Mouse (Mus musculus): Measurements from ENCODE around the gene Pds5b.
"Not testable (repeated sequence)": the region's sequence is repeated elsewhere in the genome, so short reads cannot be mapped to it uniquely, and the experiment has no call there.

The Pds5b gene

DNA sequence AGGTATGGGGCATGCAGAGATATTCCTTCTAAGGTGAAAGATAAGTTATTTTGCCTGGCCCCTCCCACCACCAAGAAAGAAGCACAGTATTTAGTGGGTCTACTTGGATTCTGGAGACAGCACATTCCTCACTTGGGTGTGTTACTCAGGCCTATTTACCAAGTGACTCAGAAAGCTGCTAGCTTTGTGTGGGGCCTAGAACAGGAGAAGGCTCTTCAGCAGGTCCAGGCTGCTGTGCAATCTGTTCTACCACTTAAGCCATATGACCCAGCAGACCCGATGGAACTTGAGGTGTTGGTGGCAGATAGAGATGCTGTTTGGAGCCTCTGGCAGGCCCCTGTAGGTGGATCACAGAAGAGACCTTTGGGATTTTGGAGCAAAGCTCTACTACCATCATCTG lies 33.1 kb downstream of the Pds5b start:
- DNase-seq: not testable (repeated sequence)

DNA sequence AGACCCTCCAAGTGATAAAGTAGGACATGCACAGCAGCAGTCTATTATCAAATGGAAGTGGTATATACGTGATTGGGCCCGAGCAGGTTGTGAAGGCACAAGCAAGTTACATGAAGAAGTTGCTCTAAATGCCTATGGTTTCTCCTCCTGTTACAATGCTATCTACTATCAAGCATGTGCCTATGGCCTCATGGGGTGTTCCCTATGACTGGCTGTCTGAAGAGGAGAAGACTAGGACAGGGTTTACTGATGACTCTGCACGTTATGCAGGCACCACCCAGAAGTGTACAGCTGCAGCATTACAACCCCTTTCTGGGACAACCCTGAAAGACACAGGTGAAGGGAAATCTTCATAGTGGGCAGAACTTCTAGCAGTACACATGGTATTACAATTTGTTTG lies 33.6 kb downstream of the Pds5b start:
- not testable (repeated sequence) for DNase-seq

DNA sequence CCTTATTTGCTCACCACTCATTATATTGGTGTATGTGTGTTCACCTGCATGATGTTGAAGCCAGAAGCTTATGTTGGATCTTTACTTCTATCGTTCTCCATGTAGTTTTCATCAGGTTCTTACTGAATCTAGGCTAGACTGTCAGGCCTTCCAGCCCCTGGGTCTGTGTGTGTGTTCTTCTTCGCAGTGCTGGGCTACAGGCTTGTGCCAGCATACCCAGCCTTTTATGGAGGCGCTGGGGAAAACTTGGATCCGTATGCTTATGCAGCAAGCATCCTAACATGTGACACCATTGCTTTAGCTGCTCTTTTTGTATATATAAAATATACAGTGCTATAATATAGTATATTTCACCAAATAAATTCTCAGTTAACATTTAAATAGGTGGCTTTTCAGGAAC lies 38.0 kb downstream of the Pds5b start:
- no peak for DNase-seq

DNA sequence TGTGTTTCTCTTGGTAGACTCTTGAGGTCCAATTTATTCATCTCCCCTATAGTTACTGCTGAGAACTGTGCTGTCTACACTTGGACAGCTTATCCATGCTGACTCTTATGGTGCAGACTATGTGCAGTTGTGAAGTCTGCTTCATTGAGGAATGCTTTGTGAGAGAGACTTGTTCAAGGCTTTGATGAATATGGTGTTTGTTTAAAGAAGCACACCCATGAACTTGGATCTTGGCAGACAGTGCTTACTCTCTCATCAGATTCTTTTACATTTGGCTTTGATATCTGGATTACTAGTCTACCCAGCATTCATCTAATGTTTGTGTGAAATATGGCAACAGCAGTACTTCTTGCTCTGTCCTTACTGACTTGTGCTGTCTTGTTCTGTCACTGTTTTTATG lies 39.9 kb downstream of the Pds5b start:
- DNase-seq: no peak

DNA sequence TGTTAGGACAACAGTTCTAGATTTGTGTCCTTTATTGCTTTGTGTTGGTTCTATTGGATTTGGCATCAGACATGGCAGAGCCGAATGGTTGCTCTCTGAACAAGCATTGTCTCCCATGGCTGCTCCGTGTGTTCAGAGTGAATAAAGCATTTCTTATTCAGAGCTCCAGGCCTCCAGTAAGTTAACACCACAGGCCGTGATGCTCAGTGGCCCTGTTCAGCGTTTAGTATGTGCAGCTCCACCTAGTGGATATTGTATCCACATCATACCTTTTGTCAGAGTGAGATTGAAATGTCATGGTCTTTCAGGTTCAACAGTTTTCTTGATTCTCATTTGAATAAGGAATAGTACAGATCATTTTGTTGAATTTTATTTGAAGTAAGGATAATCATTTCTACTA lies 44.2 kb downstream of the Pds5b start:
- DNase-seq: no peak

DNA sequence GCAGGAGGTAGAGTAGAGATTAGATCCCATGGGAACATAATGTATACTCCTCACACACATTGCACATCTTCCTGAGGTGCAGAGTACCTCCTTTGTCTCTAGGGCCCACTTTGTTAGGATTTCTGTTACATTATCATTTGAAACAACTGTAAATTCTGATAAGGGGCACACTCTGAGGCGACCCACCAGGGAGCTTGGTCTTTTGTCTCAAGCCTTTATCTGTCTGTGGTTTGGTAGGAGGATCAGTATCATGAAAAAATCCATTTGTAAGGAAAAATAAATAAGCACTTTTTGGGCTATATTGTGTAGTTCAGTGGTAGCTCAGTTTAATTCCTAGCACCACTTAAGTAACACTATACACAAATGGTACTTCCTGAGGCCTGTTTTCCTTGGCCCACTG lies 51.1 kb downstream of the Pds5b start:
- DNase-seq: no peak

DNA sequence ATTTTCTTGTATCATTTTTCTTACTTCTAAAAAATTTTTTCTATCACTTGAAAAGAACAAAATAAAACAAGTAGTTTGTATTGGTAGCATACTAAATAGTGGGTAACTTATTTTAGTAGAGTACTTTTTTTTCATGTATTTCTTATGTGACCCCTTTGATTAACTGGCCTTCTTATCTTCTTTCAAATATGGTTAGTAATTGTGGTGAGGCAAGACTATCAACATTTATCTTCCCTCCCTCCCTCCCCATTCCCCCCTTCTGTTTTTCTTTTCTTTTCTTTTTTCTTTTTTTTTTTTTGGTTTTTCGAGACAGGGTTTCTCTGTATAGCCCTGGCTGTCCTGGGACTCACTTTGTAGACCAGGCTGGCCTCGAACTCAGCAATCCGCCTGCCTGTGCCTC lies 63.5 kb downstream of the Pds5b start:
- DNase-seq: not testable (repeated sequence)

DNA sequence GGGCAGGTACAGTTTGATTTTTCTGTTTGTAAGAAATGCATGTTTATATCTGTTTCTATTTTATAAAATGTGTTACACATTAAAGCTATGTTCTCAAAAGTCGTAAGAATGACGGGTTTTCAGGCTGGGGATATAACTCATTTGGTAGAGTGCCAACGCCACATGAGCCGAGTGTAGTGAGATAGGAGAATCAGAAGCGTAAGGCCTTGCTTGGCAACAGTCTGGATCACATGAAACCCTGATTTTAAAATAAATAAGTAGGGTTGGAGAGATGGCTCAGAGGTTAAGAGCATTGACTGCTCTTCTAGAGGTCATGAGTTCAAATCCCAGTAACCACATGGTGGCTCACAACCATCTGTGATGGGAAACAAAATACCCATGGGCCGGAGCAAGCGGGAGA lies 65.8 kb downstream of the Pds5b start:
- no peak for DNase-seq

DNA sequence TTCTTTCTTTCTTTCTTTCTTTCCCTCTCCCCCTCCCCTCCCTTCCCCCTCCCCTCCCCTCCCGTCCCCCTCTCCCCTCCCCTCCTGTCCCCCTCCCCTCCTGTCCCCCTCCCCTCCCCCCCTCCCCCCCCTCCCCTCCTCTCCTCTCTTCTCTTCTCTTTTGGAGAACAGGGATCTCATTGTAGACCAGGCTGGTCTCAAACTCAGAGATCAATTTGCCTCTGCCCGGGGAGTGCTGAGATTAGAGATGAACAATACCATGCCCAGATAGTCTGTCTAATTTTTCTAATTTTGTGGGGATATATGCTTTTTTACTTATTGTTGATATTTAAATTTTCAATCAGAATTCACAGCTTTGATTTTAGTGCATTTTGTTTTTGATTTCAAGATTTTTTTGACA lies 67.1 kb downstream of the Pds5b start:
- DNase-seq: no peak

DNA sequence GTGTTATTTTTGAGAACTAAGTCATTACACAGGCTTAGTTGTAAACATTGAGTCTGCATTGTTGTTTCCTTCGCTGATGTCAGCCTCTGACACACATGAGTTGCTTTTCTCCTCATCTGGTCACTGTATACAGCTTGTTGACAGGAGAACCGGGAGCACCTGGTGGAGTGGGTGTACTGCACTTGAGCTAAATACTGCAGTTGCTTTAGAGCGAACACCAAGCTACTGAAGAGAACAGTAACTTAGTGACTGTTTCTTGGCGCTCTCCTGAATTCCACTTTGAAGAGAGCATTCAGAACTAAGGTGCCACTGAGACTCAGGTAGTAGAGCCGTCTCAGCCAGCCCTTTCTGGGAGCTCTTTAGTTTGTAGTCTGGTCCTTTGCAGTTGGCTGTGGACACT lies 83.1 kb downstream of the Pds5b start:
- no peak for DNase-seq

DNA sequence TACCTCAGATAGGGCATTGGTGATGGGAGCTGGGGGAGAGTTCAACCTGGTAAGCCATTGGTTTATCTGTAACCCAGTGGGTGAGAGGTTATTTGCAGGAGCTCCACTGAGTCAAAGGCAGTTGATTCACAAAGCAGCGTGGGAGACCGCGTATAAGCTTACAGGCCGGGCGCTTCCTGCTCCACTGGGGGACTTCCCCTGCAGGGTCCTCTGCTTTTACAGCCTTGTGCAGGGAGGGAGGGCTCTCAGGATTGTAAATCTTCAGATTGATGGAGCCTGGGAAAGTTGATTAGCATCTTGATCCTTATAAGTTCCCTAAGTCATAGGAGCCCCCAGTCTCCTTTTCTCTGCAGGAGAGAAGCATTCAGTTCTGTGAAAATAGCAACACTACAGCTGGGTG lies 98.9 kb downstream of the Pds5b start:
- no peak for DNase-seq

DNA sequence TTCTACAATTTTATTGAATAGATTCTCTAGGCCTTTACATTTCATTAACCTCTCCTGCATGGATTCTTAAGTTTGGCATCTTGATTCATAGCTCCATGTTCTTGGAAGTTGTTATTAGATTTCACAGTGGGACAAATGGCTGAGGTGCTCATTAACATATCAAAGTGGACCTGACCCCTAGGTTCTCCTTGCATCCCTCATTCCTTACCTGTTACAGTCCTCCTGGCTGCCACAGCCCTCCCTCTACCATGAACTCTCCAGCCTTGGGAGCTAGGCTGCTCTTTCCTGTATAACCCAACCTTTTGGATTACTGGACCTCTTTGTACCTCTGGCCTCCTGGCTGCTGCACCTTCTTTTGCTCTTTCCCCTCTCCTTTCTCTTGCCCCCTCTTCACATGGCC lies 99.5 kb downstream of the Pds5b start:
- DNase-seq: no peak

DNA sequence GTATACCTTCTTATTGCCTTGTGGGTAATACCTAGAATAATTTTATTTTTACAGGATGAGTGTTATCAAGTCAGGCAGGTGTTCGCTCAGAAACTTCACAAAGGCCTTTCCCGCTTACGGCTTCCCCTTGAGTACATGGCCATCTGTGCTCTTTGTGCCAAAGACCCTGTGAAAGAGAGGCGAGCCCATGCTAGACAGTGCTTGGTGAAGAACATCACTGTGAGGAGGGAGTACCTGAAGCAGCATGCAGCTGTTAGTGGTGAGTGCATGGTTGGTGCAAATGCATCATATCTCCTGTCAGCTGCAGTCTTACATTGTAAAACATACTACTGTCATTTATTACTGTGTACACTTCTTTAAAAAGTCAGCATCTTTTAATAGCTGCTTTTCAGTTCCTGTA lies 114.7 kb downstream of the Pds5b start:
- no peak for DNase-seq

DNA sequence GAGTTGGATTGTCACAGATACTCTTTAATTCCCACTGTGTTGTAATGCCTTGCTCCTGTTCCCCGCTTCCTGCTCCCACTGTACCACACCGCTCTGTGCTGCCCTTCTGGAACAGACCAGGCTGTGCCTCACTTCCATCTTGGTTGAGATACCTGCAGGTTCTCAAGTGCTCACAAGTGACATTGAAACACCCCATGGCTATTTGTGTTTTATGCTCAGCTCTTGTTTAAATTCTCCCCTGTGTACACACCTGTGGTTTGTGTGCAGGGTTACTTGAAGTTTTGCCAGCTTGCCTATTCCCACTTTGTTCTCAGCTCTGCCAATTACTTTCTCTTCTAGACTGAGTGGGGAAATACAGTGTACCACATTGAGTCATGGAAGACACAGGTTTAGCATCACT lies 115.5 kb downstream of the Pds5b start:
- DNase-seq: no peak

DNA sequence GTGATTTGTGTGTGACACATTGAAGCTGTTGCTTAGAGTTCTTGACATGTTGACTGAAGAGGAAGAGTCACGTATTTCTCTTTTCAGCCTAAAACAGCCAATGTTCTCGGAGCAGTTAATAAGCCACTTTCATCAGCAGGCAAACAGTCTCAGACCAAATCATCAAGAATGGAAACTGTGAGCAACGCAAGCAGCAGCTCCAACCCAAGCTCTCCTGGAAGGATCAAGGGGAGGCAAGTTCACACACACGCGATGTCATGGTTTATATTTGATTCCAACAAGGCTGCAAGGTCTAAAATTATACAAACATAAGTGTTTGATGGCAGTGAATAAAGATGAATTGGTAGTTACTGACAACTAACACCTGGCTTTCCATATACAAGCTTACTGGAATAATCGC lies 120.6 kb downstream of the Pds5b start:
- DNase-seq: no peak

DNA sequence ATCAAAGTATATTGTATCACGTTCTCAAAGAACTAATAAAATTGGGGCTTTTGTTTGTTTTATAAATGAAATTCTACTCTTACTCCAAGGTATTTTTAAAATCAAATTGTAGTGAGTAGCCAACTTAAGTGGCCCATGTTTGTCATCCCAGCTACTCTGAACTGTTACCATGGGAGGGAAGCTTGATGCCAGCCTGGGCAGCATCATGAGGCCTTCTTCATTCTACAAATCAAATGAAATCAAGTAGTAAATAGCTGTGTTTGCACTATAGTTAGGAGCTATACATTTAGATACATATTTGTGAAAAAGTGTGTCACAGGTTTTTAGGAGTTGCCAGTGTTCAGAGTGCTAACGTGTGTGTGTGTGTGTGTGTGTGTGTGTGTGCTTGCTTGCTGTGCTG lies 126.5 kb downstream of the Pds5b start:
- no peak for DNase-seq

DNA sequence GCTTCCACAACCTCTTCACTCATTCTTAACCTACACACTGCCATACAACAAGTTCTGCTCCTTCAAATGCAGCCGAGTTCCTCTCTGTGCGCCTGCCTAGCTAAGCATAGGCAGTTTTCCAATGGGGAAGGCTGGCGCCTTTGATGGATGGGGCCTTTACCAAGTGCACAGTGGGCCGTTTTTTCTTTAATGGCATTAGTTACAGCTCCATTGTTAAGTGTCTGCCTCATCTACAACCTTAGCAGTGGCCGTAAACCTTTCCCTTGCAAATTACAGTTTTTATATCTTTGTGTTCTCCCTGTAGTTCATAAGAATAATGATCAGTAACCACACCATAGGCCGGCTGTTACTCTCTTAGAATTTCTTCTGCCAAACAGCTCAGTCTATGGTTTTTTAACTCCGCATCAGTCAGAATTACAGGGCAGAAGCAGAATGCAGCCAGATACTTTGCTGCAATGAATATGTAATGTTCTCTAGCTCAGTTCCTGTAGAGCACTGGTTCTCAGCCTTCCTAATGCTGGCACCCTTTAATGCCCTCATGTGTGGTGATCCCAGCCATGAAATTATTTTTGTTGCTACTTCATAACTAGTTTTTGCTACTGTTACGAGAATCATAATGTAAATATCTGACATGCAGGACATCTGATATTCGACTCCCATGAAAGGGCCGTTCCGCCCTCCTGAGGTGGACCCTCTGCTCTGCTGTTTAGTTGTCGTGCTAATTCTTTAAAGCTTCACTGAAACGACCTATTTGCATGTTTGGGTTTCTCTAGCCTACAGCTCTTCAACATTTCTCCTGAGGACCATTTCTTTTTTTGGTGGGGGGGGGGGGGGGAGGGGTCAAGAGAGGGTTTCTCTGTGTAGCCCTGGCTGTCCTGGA lies 140.8 kb downstream of the Pds5b start:
- no peak for DNase-seq

DNA sequence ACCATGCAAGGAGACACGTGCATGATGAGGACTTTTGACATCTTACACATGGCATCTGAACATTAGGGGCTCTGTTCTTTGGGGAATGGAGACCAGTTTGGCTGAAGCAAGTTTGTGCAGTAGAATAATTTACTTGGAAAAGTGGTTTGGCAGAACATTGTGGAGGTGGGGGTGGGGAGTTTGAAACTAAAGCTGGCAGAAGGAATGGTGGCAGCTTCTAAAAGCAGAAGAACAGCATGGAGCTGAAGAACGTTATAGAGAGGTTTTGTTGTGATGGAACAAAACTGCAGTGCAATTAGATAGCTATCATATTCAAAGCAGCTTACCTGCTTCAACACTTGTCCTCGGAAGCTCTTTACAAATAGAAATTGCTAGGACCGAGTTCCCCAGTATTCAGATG lies 141.9 kb downstream of the Pds5b start:
- DNase-seq: no peak

DNA sequence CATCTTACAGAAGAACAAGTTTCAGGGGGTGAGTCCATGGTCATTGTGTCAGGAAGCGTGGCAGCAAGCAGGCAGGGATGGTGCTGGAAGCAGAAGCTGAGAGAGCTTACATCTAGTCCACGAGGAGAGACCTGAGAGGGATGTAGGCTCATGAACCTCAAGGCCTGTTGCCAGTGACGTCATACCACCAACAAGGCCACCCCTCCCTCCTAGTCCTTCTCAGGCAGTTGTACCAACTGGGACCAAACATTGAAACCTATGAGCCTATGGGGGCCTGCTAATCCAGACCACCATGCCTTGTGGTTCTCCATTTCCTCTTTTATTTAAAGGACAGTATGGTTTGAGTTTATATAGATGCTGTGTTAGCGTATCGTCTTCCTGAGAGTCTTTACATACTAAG lies 143.2 kb downstream of the Pds5b start:
- DNase-seq: no peak

DNA sequence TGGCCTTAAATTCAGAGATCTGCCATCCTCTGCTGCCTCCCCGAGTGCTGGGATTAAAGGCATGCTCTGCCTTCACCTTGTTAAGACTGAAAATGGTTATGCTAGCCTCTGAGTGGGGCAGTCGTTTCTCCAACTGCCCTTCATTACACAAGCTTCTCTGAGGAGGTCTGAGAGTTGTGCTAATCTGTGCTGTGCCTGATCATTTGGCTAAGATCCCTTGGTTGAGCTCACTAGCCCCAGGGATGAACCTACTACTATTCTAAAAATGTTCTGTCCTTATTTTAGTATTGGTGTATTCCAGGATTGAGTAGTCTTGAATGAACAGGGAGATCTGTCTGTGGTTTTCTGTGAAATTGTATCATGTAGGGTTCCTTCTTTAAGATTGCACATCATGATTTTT lies 144.5 kb downstream of the Pds5b start:
- no peak for DNase-seq

DNA sequence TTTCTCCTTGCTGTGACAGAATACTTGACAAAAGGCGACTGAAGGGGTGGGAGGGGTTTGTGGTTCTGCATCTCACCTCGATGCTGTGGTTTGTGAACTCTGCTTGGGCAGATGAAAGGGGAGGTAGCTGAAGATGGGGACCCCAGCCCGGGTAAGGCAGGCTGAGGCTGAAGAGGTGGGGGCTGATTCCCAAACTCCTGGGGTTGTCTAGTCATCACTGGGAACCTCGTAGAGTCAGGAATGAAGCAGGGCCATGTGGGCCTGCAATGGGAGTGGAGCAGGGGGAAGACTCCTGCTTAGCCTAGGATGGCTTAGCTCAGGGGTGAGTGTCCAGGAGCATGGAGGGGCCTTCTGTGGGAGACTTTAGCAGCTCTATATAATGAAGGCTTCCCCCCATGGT lies 145.3 kb downstream of the Pds5b start:
- DNase-seq: no peak

DNA sequence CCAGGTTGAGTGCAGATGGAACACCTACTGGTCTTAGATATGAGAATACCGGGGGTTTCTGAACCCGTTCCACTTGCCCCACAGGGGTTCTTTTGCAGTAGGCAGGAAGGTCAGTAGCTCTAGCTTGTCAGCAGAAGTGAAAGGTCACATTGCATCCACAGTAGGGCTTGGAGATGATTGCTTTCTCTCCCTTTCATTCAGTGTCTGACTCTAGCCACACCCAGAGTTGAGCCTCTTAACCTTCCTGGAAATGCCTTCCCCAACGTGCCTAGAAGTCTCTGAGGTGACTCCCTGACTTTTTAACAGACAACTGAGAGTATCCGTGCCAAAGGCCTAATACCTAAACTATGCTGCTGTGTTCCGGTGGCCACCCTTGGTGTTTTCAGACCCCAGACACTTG lies 146.0 kb downstream of the Pds5b start:
- DNase-seq: no peak

DNA sequence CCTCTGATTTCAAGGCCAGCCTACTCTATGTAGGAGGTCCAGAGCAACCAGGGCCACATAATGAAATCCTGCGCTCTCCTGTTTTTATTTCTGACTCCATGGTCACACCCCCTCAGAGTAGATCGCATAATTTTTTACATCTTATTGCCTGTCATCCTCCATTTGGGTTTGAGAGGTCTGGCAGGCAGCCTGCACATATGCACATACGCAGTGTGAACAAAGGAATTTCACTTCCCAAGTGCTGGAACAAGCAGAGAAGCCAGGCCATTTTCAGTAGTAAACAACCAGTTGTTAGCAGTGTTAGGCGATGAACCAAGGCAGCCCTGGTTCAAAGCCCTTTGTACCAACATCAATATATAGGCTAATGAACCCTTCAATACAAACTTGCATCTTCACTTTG lies 147.6 kb downstream of the Pds5b start:
- no peak for DNase-seq

DNA sequence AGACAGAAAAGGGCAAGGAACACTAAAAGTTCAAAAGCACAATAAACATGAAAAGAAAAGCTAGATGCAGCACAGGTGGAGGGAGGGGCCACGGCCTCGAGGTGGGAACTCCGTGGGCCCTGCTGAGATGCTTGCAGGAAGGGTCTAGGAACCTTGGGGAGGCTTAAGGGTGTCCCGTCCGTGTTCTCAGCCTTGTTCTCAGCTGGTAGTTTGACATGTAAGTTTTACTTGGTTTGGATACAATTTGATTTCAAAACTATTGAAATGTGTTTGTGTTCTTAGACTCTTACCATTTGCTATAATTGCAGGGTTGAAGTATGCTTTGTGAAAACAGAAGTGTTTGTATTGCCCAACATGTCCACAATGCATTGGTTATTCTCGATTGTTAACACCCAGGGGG lies 149.2 kb downstream of the Pds5b start:
- no peak for DNase-seq

DNA sequence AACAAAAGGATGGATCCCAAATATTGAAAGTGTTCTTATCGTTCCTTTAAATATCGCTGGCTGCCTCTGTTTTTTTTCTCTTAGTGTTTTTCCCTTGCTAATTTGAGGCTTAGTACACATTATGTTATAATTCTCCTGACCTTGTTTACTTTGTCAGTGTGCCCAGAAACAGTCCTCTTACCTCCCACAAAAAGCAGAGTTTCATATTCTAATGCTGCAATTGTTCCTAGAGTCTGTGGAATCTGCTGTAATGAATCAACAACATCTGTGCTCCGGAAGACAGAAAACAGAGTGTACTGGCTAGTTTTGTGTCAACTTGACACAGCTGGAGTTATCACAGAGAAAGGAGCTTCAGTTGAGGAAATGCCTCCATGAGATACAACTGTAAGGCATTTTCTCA lies 149.8 kb downstream of the Pds5b start:
- DNase-seq: no peak
